Mouse (Mus musculus): ENCODE measurements around the gene Gm17409.

DNA sequence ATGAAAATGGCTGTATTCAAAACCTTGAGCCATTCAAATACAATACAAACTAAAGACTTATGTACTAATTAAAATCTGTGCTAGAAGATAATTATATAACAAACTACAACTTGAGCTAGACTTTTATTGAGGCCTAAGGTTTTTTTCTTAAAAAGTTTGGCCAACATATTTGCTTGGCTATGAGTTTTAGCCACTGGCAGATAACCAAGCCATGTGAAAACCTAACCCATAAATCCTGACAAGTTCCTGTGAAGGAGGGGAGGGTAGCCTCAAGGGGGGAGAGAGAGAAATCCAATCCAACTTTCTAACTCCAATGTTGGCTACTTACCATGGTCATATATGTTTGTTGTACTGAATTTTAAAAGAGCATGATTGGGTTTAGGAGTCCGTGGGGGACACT, 48.6 kb downstream of the Gm17409 start:
- TF ChIP-seq POLR2A (IDR thresholded peaks at IDR 0.05; ENCODE audit: borderline replicate concordance, extremely low read depth, low read depth, low read length) (no peak), CTCF (IDR thresholded peaks at IDR 0.05; ENCODE audit: insufficient read depth, low read length) (no peak)

All from lung, adult 2 months (tissue).